Mouse (Mus musculus): ENCODE data around the gene Picalm.

- TF ChIP-seq CTCF (conservative IDR thresholded peaks at IDR 0.05; ENCODE audit: insufficient read depth, insufficient read length, low read depth, low read length) (no peak), POLR2A (IDR thresholded peaks at IDR 0.05; ENCODE audit: low read depth, low read length) (no peak)
These were observed 132.0 kb downstream of the Picalm start for GRCm38 (mm10) chr7:90261902-90262599.
